Mouse (Mus musculus) hindbrain, embryonic 15.5 days (tissue): ENCODE data around the gene Abcc3. TPM values are rescaled to one million over a fixed set of nuclear protein-coding genes. Genes with fewer than 3 reads are reported as not detected.

Experiments
- ATAC-seq: fragments of 200-750 bp; cut with Nextera tagmentation; 2 replicates; pipeline ENCODE4 v1.8.0; 2017; ENCODE audit warnings: low read depth, moderate number of reproducible peaks, moderate TSS enrichment; ENCODE audit not compliant: low FRiP score
- H3K27ac ChIP-seq: fragments of 300-500 bp; sonication (generic); replicated peaks from 2 replicates; pipeline ENCODE4 v1.5.1; 2015; ENCODE audit warnings: mild to moderate bottlenecking, inconsistent platforms
- H3K27me3 ChIP-seq: fragments of 300-500 bp; sonication (generic); 2 replicates; pipeline ENCODE4 v1.6.1; 2015; ENCODE audit warnings: control low read depth, inconsistent platforms
- H3K36me3 ChIP-seq: fragments of 300-500 bp; sonication (generic); 2 replicates; pipeline ENCODE4 v1.6.1; 2015; ENCODE audit warnings: control low read depth, inconsistent platforms
- H3K4me1 ChIP-seq: fragments of 300-500 bp; sonication (generic); replicated peaks from 2 replicates; pipeline ENCODE4 v1.6.1; 2015; ENCODE audit warnings: control low read depth, inconsistent platforms
- H3K4me2 ChIP-seq: fragments of 300-500 bp; sonication (generic); 2 replicates; pipeline ENCODE4 v1.6.1; 2015; ENCODE audit warnings: moderate library complexity, mild to moderate bottlenecking, inconsistent platforms
- H3K4me3 ChIP-seq: fragments of 300-500 bp; sonication (generic); 2 replicates; pipeline ENCODE4 v1.5.1; 2015; ENCODE audit warnings: mild to moderate bottlenecking, inconsistent platforms
- H3K9ac ChIP-seq: fragments of 300-500 bp; sonication (generic); 2 replicates; pipeline ENCODE4 v1.6.1; 2015; ENCODE audit warnings: inconsistent platforms
- H3K9me3 ChIP-seq: fragments of 300-500 bp; sonication (generic); 2 replicates; pipeline ENCODE4 v1.6.1; 2016; ENCODE audit warnings: control low read depth, inconsistent platforms
- WGBS: fragments of 180-500 bp; shearing (Covaris S2); methylation state at CpG from one replicate; pipeline ENCODE4 v1.1.7; 2015; 5-methylcytosine and 5-hydroxymethylcytosine counted together
- polyA plus RNA-seq: library from polyadenylated mRNA; unstranded; fragments of >200 nt; fragmentation: Nextera tagmentation; extraction: Ambion mirVana; gene quantifications from 2 replicates; pipeline ENCODE4 v1.2.1, GENCODE M21; 2015

Abcc3 gene
- polyA plus RNA-seq, 1 experiment from 2014 or later, result 0.53 TPM

DNA sequence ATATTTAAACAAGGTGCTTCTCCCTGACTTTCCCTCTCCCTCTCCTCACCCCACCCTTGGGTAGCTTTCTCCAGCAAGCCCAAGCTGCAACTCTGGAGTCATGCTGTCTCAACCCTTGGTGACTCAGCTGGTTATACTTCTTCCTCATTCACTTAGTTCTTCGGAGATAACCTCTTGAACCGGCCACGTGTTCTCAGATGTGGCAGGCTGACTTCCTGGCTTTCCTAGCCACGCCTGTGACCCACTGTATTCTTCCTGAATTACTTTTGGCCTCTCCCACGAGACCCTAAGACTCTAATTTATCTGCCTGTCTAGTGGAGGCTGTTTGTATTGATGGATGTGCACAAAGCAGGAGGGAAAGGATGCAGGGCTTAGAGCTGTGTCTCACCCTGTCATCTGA is 22.0 kb downstream of the Abcc3 start:
- no peak overlapping the region for H3K27ac ChIP-seq
- no peaks in the 10 kb centered on the region for H3K9me3 ChIP-seq
- no peaks in the 10 kb centered on the region for H3K27me3 ChIP-seq
- 34% methylated on average over 5 of the region's 5 CpGs for WGBS
- no peaks in the 10 kb centered on the region for H3K4me1 ChIP-seq
- ATAC-seq, result no peak
- H3K4me3 ChIP-seq, result no peak overlapping the region
- H3K9ac ChIP-seq, result no peak overlapping the region
- H3K36me3 ChIP-seq, result no peaks in the 10 kb centered on the region
- H3K4me2 ChIP-seq, result no peak overlapping the region

DNA sequence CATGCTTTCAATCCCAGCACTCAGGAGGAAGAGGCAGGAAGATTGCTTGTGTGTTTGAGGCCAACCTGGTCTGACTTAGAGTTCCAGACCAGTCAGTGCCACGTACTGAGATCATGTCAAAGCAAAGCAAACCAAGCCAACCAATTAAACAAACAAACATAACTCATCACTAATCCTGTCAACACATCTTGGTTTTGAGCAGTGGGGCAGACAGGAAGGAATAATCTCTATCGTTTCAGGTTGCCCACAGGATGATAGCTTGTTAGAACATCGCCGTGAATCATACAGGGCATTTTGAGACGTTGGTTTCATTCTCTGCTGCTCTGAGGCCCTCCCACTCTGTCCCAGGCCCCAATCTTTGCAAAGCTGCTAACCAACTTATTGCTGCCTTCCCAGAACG is 22.8 kb downstream of the Abcc3 start:
- no peak overlapping the region for H3K4me2 ChIP-seq
- WGBS, result 80% methylated on average over 6 of the region's 6 CpGs
- H3K36me3 ChIP-seq, result no peaks in the 10 kb centered on the region
- ATAC-seq, result no peak
- no peaks in the 10 kb centered on the region for H3K27me3 ChIP-seq
- H3K9me3 ChIP-seq, result no peaks in the 10 kb centered on the region
- H3K9ac ChIP-seq, result no peak overlapping the region
- H3K4me1 ChIP-seq, result no peaks in the 10 kb centered on the region
- no peak overlapping the region for H3K27ac ChIP-seq
- no peak overlapping the region for H3K4me3 ChIP-seq

DNA sequence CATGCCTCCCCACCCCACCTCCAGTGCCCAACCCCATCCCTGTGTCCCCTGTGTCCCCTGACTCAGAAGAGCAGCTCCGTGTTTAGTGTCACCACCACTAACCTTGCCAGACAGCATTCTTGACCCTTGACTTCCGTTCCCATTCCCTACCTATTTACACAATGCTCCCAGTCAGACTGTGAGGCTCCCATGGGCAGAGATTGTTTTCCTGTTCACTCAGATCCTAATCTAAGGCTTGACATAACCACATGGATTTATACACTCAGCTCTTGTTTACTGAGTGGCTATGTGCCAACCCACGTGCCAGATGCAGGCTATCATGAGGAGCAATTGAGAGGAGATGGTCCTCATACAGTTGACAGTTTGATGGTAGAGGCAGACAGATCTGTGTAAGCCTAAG is 27.5 kb downstream of the Abcc3 start:
- Histone ChIP-seq H3K36me3 (no peaks in the 10 kb centered on the region), H3K27ac (no peak overlapping the region), H3K4me1 (no peaks in the 10 kb centered on the region), H3K9me3 (no peaks in the 10 kb centered on the region), H3K27me3 (no peaks in the 10 kb centered on the region), H3K9ac (no peak overlapping the region), H3K4me2 (no peak overlapping the region), H3K4me3 (no peak overlapping the region)
- WGBS, result 75% methylated on average over 3 of the region's 3 CpGs
- ATAC-seq, result no peak

DNA sequence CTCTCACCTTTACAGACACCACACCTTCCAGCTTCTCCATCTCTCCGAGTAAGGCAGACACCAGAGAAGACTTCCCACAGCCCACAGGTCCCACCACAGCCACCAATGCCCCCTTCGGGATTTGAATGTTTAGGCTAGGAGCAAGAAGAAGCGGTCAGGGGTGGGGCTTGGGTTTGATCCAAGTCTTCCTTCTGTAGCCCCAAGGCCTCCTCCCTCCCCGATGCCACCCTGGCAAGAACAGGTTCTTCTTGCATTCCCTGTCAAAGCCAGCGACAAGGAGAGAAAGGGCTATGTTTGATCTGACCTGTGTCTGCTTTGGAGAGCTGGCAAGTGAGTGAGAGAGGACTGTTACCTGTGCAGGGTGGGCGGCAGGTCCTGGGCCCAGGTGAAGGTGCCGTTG is 29.1 kb downstream of the Abcc3 start:
- Histone ChIP-seq H3K4me1 (no peaks in the 10 kb centered on the region), H3K27ac (no peak overlapping the region), H3K9me3 (no peaks in the 10 kb centered on the region), H3K36me3 (no peaks in the 10 kb centered on the region), H3K4me2 (no peak overlapping the region), H3K27me3 (no peaks in the 10 kb centered on the region), H3K9ac (no peak overlapping the region), H3K4me3 (no peak overlapping the region)
- 85% methylated on average over 7 of the region's 7 CpGs for WGBS
- no peak for ATAC-seq

DNA sequence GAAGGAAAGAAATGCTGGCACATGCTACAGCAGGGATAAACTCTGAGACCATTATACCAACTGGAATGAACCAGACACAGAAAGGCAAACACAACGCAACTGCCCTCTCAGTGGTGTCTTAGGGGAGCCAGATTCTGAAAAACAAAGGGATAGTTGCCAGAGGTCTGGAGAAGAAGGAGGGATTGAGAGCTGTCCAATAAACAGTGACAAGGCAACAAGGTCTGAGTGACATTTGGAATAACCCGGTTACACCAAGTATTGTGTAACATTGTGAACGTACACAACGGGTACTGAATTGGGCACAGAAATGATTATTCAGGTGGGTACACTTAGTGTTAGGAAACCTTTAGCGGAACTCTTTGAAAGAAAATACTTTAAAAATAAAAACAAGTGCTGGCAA is 30.7 kb downstream of the Abcc3 start:
- ATAC-seq, result no peak
- Histone ChIP-seq H3K9ac (no peak overlapping the region), H3K27ac (no peak overlapping the region), H3K36me3 (no peaks in the 10 kb centered on the region), H3K4me1 (no peaks in the 10 kb centered on the region), H3K9me3 (no peaks in the 10 kb centered on the region), H3K27me3 (no peaks in the 10 kb centered on the region), H3K4me3 (no peak overlapping the region), H3K4me2 (no peak overlapping the region)
- WGBS, result 94% methylated on average over 5 of the region's 5 CpGs

DNA sequence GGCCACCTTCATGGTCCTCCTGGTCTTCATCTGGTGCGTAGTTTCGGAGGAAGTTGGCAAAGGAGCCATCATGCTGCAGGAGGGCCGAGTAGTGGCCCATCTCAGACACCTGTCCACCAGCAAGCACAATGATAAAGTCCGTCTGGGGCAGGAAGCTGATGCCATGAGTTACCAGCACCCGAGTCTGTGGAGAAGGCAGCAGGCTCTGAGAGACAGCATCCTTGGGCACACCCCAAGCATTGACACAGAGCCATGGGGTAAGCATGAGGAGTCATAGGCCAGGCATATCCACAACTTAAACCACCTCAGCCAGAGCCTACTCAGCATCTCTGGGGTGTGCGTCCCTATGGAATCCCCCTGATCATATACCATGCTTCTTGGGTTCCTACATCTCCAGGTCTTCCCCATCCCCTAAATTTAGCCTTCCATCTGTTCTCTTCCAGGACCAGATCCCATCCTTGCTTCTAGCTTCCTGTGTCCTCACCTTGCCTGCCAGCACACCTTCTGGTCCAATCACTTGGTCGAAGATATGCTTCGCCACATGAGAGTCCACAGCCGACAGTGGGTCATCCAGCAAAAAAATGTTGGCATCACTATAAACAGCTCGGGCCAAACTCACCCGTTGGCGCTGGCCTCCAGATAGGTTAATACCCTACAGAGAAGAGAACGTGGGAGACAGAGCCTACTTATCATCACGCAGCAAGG is 31.5 kb downstream of the Abcc3 start:
- Histone ChIP-seq H3K27me3 (no peaks in the 10 kb centered on the region), H3K4me1 (no peaks in the 10 kb centered on the region), H3K4me2 (no peak overlapping the region), H3K9ac (no peak overlapping the region), H3K9me3 (no peaks in the 10 kb centered on the region), H3K27ac (no peak overlapping the region), H3K36me3 (no peaks in the 10 kb centered on the region), H3K4me3 (no peak overlapping the region)
- 94% methylated on average over 14 of the region's 14 CpGs for WGBS
- ATAC-seq, result no peak

DNA sequence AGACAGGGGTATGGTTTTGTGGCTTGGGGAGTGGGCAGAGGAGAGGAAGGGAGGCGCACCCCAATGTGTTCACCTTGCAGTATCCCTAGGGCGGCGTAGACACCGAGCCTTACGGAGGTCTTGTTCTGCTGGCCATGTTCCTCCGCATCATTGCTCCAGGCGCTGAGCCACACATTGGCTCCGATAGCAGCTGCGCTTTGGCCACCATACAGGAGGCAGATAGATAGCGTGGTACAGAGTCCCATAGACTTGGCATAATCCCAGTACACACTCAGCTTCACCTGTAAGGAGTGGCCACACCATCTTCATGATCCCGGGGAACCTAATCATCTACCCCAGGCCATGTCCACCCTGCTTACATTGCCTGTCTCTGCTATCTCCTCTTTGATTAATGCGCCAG is 33.6 kb downstream of the Abcc3 start:
- WGBS, result 94% methylated on average over 12 of the region's 12 CpGs
- no peak for ATAC-seq
- H3K27ac ChIP-seq, result no peak overlapping the region

DNA sequence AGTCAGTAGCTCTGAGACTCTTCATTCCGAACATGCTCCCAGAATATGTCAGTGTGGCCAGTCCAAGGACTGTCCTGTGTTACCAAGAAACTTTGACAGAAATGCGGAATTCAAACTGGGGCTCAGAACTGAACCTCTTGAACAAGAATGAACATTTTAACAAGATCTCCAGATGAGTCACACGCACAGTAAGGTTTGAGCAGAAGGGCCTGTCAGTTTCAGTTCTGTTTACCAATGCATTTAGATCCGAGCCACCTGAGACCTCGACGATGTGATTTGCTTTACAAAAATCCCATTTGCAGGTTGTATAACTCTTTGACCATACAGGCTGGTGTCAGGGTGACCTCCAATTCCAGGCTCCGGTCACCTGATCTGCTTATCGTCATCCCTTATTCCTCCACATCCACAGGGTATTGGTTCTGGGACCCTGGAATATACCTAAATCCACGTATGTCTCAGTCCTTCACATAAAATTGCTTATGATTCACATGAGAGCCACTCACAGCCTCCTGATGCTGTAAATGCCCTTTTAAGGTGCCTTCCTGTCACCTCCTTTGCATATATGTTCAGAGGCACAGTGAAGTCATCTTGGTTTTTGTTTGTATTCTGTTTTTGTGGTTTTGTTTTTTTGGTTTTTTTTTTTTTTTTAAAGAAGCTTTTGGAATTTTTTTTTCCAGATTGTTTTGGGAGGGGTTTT is 37.1 kb downstream of the Abcc3 start:
- H3K9ac ChIP-seq, result no peak overlapping the region
- no peak overlapping the region for H3K4me2 ChIP-seq
- ATAC-seq, result no peak
- H3K27me3 ChIP-seq, result no peaks in the 10 kb centered on the region
- no peaks in the 10 kb centered on the region for H3K36me3 ChIP-seq
- WGBS, result 77% methylated on average over 9 of the region's 9 CpGs
- no peaks in the 10 kb centered on the region for H3K4me1 ChIP-seq
- H3K4me3 ChIP-seq, result no peak overlapping the region
- no peaks in the 10 kb centered on the region for H3K9me3 ChIP-seq
- H3K27ac ChIP-seq, result no peak overlapping the region

More for the DNA sequence above, 33.6 kb downstream of the Abcc3 start:
- Histone ChIP-seq H3K9ac (no peak overlapping the region), H3K27me3 (no peaks in the 10 kb centered on the region), H3K9me3 (no peaks in the 10 kb centered on the region), H3K4me1 (no peaks in the 10 kb centered on the region), H3K4me2 (no peak overlapping the region), H3K36me3 (no peaks in the 10 kb centered on the region), H3K4me3 (no peak overlapping the region)

DNA sequence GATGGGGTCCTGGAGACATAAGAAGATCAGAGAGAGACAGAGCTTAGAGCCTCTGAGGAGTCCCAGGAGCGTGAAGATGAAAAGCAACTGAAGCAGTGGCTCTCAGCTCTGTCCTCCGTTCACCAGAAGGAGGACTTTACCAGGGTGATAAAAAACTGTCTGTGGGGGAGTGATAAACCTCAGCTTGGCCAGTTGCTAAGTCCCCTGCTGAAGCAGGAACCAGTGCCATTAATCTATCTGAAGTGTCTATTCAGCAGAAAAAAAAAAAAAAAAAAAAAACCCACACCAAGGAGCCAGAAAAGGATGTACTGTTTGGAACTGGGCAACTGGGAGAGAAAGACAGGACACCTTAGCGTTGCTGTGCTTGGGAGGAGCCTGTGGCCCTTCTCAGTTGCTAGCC is 41.7 kb downstream of the Abcc3 start:
- H3K9me3 ChIP-seq, result no peaks in the 10 kb centered on the region
- H3K4me1 ChIP-seq, result no peaks in the 10 kb centered on the region
- no peak overlapping the region for H3K4me2 ChIP-seq
- H3K9ac ChIP-seq, result no peak overlapping the region
- no peak overlapping the region for H3K27ac ChIP-seq
- H3K27me3 ChIP-seq, result no peaks in the 10 kb centered on the region
- 32% methylated on average over 3 of the region's 3 CpGs for WGBS
- no peak for ATAC-seq
- no peak overlapping the region for H3K4me3 ChIP-seq
- no peaks in the 10 kb centered on the region for H3K36me3 ChIP-seq

DNA sequence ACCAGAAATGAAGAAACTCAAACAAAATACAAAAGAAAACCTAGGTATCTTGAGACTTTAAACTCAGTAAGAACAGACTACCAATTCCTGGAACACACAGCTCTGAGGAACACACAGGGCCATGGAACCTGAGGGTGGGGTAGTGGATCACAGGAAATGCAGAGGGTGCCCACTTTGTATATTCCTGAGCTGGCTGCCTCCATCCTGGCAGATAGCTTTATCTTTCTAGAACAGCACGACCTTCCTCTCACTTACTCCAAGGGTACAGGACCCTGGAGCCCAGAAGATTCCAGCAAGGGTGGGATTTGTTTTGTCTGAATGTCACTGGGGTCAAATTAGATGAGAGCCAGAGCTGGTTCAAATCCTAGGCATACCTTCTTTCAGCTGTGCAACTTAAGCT is 42.5 kb downstream of the Abcc3 start:
- Histone ChIP-seq H3K36me3 (no peaks in the 10 kb centered on the region), H3K27ac (no peak overlapping the region), H3K4me2 (no peak overlapping the region), H3K9me3 (no peaks in the 10 kb centered on the region), H3K4me1 (no peaks in the 10 kb centered on the region), H3K9ac (no peak overlapping the region), H3K4me3 (no peak overlapping the region), H3K27me3 (no peaks in the 10 kb centered on the region)
- no peak for ATAC-seq
- 75% methylated on average over 1 of the region's 1 CpGs for WGBS

DNA sequence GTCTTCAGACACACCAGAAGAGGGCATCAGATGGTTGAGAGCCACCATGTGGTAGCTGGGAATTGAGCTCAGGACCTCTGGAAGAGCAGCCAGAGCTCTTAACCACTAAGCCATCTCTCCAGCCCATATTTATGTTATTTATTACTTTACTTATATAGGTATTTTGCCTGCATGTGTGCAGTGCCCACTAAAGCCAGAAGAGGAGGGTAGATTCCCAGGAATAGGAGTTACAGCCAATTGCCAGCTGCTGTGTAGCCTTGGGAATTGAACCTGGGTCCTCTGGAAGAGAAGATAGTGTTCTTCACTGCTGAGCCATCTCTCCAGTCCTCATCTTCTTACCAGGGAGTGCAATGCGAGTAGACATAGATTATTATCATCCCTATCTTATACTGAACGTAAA is 43.0 kb downstream of the Abcc3 start:
- no peaks in the 10 kb centered on the region for H3K36me3 ChIP-seq
- H3K9me3 ChIP-seq, result no peaks in the 10 kb centered on the region
- H3K4me3 ChIP-seq, result no peak overlapping the region
- 94% methylated on average over 2 of the region's 2 CpGs for WGBS
- H3K9ac ChIP-seq, result no peak overlapping the region
- ATAC-seq, result no peak
- H3K4me1 ChIP-seq, result no peaks in the 10 kb centered on the region
- H3K27ac ChIP-seq, result no peak overlapping the region
- no peaks in the 10 kb centered on the region for H3K27me3 ChIP-seq
- no peak overlapping the region for H3K4me2 ChIP-seq

DNA sequence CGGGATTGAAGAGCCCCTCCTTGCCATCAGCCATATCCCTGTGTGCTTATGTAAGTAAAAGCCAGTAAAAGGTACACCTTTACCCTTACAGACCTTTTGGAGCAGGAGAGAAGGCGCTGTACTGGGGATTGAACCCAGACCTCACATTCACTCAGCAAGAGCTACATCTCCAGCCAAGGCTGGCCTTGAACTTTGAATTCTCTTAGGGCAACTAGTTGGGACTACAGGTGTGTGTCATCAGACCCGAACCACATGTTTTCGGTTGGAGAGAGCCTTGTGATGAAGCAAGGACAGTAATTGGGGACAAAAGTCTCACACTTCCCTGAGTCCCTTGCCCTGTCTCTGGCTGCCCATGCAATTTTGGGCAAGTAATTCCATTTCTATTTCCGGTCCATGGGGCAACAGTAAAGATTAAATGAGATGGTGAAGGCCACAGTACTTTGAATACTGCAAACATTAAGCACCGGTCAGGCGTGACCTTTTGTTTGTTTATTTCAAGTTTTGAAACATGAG is 45.7 kb downstream of the Abcc3 start:
- no peaks in the 10 kb centered on the region for H3K9me3 ChIP-seq
- no peak overlapping the region for H3K27ac ChIP-seq
- no peak overlapping the region for H3K9ac ChIP-seq
- WGBS, result 87% methylated on average over 7 of the region's 7 CpGs
- H3K4me1 ChIP-seq, result peaks cover 24% of the 10 kb centered on the region
- H3K27me3 ChIP-seq, result no peaks in the 10 kb centered on the region
- H3K36me3 ChIP-seq, result no peaks in the 10 kb centered on the region
- H3K4me3 ChIP-seq, result no peak overlapping the region
- H3K4me2 ChIP-seq, result no peak overlapping the region
- ATAC-seq, result no peak
